Mouse (Mus musculus) lung, embryonic 14.5 days (tissue): ENCODE measurements around the gene Jade2. TPM values are rescaled to one million over a fixed set of nuclear protein-coding genes. Genes with fewer than 3 reads are reported as not detected.

Experiments
- ATAC-seq: fragments of 200-750 bp; cut with Nextera tagmentation; 2 replicates; pipeline ENCODE4 v1.8.0; 2017; ENCODE audit warnings: mild to moderate bottlenecking, moderate TSS enrichment, moderate library complexity; ENCODE audit not compliant: insufficient read depth
- DNase-seq: peaks from one replicate; pipeline ENCODE4 v3.0.0-alpha.2; 2015
- H3K27ac ChIP-seq: fragments of 300-500 bp; sonication (generic); 2 replicates; pipeline ENCODE4 v1.5.1; 2014; ENCODE audit warnings: low read depth, mild to moderate bottlenecking, moderate library complexity
- H3K27me3 ChIP-seq: fragments of 300-500 bp; sonication (generic); 2 replicates; pipeline ENCODE4 v1.6.1; 2014; ENCODE audit warnings: low read length, control low read depth; ENCODE audit not compliant: insufficient read depth
- H3K36me3 ChIP-seq: fragments of 300-500 bp; sonication (generic); 2 replicates; pipeline ENCODE4 v1.6.1; 2014; ENCODE audit warnings: control low read depth; ENCODE audit not compliant: insufficient read depth
- H3K4me1 ChIP-seq: fragments of 300-500 bp; sonication (generic); 2 replicates; pipeline ENCODE4 v1.6.1; 2014; ENCODE audit warnings: antibody characterized with exemption, control low read depth; ENCODE audit not compliant: insufficient read depth
- H3K4me2 ChIP-seq: fragments of 300-500 bp; sonication (generic); 2 replicates; pipeline ENCODE4 v1.6.1; 2014; ENCODE audit warnings: mild to moderate bottlenecking
- H3K4me3 ChIP-seq: fragments of 300-500 bp; sonication (generic); 2 replicates; pipeline ENCODE4 v1.5.1; 2014; ENCODE audit warnings: low read depth, low read length
- H3K9ac ChIP-seq: fragments of 300-500 bp; sonication (generic); 2 replicates; pipeline ENCODE4 v1.6.1; 2014
- H3K9me3 ChIP-seq: fragments of 300-500 bp; sonication (generic); 2 replicates; pipeline ENCODE4 v1.6.1; 2016; ENCODE audit warnings: low read depth, low read length, control low read depth
- CTCF ChIP-seq: IDR thresholded peaks from 2 replicates; pipeline ENCODE4 v1.5.1; 2016; ENCODE audit warnings: antibody characterized with exemption, low read depth
- whole genome bisulfite sequencing: fragments of 180-500 bp; shearing (Covaris S2); extraction: QIAGEN DNeasy Blood & Tissue Kit; methylation state at CpG from one replicate; pipeline ENCODE4 v1.1.7; 2014; 5-methylcytosine and 5-hydroxymethylcytosine counted together
- polyA plus RNA-seq: library from polyadenylated mRNA; unstranded; fragments of >200 nt; fragmentation: Nextera tagmentation; extraction: Ambion mirVana; gene quantifications from 2 replicates; pipeline ENCODE4 v1.2.1, GENCODE M21; 2014

Jade2 gene
- 1.3 and 1.6 TPM in 2 replicates for polyA plus RNA-seq

DNA sequence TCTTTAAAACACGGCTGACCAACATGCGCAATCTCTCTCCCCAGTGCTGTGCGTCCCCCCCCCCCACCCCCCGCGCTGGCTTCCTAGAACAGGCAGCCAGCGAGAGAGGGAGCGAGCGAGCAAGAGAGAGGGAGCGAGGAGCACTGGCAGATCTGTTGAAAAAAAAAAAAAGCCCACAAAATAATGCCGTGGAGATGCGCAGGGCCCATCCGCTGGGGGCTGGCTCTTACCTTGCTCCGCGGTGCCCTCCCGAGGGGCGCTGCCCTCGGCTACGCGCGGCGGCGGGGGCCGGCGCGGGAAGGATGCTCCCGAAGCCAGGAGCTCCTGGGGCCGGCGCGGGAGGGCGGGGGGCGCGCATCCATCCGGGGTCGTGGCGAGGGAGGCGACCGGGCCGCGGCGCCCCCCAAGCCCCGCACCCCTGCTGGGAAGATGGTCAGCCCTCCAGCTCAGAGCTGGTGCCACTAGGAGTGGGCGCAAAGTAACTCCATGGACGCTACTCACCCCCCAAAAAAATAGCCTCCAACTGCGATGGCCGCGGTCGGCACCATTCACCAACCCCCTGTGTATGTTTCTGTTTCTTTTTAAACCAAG lies at the start of gene Jade2:
TSS of gene Jade2 (minus strand) at position 573 of the 591 bp plus-strand sequence.
- peak within 1 kb of the TSS; percentile 79 for H3K9ac ChIP-seq
- no peaks in the 10 kb centered on the region for H3K27me3 ChIP-seq
- peak within 1 kb of the TSS; percentile 95 for H3K4me2 ChIP-seq
- H3K36me3 ChIP-seq = no peaks in the 10 kb centered on the region
- no peaks in the 10 kb centered on the region for H3K9me3 ChIP-seq
- no peak for TF ChIP-seq CTCF
- peak within 1 kb of the TSS; percentile 94 for H3K27ac ChIP-seq
- WGBS = under 1% methylated on average over 44 of the region's 47 CpGs
- peak within 1 kb of the TSS; percentile 77 for H3K4me3 ChIP-seq
- H3K4me1 ChIP-seq = 0 out of 2 replicates have a peak, but pooled peaks cover 6% of the 10 kb centered on the region
- peak; percentile 78 for DNase-seq
- 0 out of 2 replicates have a peak, but pooled peaks have one; percentile 6 for ATAC-seq

DNA sequence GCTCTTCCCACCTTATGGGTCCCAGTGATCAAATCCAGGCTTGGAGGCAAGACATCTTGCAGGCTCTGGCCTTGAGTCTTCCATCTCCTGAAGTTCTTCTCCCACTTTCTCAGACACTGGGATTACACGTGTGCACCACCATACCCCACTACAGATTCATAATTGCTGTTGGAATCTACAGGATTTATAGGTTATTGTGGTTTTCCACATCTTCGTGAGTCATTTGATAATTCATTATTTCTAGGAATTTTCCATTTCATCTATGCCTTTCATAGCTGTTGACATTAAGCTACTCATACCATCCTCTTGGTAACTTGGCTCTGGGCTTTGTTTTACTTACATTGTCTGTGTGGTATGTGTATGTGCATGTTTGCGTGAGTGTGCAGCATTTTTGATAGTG lies 46.8 kb upstream of the Jade2 start:
- no peak for DNase-seq

DNA sequence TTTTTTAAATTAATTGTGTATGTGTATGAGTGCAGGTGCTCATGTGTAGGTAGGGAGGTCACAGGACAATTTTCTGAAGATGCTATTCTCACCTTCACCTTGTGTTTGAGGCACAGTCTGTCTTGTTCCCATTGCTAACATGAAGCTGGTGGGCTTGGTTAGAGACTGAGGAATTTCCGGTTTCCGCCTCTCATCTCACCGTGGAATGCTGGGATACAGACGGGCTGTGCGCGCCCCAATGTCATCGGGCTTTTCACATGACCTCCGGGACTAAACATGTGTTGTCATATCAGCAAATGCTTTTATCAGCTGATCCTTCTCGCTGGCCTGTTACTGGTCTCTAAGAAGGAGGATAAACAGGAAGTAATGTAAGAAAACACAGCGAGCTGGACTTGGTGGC lies 42.2 kb upstream of the Jade2 start:
- DNase-seq = no peak
- Histone ChIP-seq H3K4me1 (no peaks in the 10 kb centered on the region), H3K27me3 (no peaks in the 10 kb centered on the region), H3K27ac (no peak overlapping the region), H3K9ac (no peak overlapping the region), H3K9me3 (no peaks in the 10 kb centered on the region), H3K4me3 (no peak overlapping the region), H3K4me2 (no peak overlapping the region), H3K36me3 (no peaks in the 10 kb centered on the region)
- WGBS = 78% methylated on average over 10 of the region's 10 CpGs
- no peak for TF ChIP-seq CTCF
- no peak for ATAC-seq

More for the DNA sequence above, 46.8 kb upstream of the Jade2 start:
- no peaks in the 10 kb centered on the region for H3K36me3 ChIP-seq
- no peaks in the 10 kb centered on the region for H3K9me3 ChIP-seq
- no peak overlapping the region for H3K27ac ChIP-seq
- H3K4me1 ChIP-seq = no peaks in the 10 kb centered on the region
- no peak for ATAC-seq
- no peak overlapping the region for H3K4me2 ChIP-seq
- H3K4me3 ChIP-seq = no peak overlapping the region
- H3K9ac ChIP-seq = no peak overlapping the region
- no peak for TF ChIP-seq CTCF
- WGBS = 83% methylated on average over 3 of the region's 3 CpGs
- no peaks in the 10 kb centered on the region for H3K27me3 ChIP-seq

DNA sequence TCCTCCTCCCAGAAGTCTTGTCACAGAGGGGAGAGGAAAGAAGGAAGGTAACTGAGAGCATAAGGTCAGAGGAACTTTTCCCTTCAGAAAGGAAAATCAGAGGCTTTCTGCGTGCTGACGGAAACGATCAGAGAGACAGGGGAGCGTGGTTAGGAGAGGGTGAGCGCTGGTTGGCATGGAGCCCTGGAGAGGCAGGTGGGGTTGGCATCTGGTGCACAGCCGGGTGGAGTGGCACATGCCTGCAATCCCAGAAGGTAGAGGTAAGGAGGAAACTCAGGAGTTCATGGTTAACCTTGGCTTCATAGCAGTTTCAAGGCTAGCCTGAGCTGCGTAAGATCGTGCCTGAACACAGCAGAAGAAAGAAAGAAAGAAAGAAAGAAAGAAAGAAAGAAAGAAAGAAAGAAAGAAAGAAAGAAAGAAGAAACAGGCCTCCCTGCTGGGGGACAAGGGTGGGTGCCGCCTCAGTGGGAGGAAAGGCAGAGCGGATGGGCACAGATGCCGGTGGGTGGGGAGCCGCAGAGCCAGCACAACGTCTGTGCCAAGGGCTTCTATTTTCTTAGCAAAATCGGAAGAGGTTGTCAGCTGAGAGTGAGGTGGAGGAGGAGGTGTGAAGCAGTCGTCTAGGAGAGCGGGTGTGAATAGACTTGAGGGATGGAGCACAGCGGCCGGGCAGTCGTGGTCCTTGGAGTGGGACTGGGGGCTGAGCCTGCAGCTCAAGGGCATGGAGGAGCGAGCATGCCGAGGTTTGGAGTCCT lies 41.0 kb upstream of the Jade2 start:
- 47% methylated on average over 21 of the region's 21 CpGs for WGBS
- ATAC-seq (no peak), DNase-seq (no peak)
- no peaks in the 10 kb centered on the region for H3K36me3 ChIP-seq
- no peaks in the 10 kb centered on the region for H3K27me3 ChIP-seq
- H3K4me2 ChIP-seq = no peak overlapping the region
- no peak overlapping the region for H3K9ac ChIP-seq
- no peaks in the 10 kb centered on the region for H3K9me3 ChIP-seq
- TF ChIP-seq CTCF = no peak
- no peaks in the 10 kb centered on the region for H3K4me1 ChIP-seq
- no peak overlapping the region for H3K27ac ChIP-seq
- no peak overlapping the region for H3K4me3 ChIP-seq

DNA sequence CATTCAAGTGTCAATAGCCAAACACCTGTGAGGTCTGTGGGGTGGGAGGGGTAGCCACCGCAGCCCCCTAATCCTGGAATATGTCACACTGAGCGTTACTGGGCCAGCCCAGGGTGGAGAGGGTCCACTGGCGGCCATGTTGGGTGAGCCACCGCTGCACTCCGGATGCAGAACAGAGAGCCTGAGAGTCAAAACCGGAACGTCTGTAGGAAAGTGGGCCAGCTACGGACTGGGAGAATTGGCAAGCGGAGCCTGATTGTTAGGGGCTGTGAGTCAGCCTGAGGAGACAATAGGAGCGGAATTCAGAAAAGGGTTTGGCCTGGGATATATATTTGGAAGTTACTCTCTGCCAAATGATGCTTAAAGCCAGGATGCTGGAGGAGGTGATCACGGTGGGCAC lies 39.9 kb upstream of the Jade2 start:
- 81% methylated on average over 11 of the region's 11 CpGs for WGBS
- no peak overlapping the region for H3K27ac ChIP-seq

DNA sequence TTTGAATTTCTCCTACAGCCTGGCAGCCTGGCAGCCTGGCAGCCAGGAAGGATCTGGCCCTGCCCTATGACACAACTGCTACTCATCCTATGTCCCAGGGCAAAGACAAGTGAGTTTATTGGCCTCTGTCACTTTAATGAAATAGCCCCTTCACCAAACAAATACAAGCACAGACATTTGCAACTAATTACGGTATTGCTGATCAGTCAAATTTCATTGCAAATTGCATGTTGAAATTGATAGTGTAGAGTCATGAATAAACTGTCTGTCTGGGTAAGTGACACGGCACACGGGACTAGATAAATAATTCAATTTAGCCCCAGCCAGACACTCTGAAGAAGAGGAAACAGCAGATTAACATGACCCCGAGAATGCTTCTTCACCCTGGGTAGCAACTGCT lies 38.6 kb upstream of the Jade2 start:
- Histone ChIP-seq H3K9ac (no peak overlapping the region), H3K9me3 (no peaks in the 10 kb centered on the region), H3K4me1 (no peaks in the 10 kb centered on the region), H3K27me3 (no peaks in the 10 kb centered on the region), H3K4me3 (no peak overlapping the region), H3K27ac (no peak overlapping the region), H3K36me3 (no peaks in the 10 kb centered on the region), H3K4me2 (no peak overlapping the region)
- TF ChIP-seq CTCF = no peak
- DNase-seq (no peak), ATAC-seq (no peak)
- 26% methylated on average over 4 of the region's 4 CpGs for WGBS

More for the DNA sequence above, 39.9 kb upstream of the Jade2 start:
- no peaks in the 10 kb centered on the region for H3K27me3 ChIP-seq
- no peak overlapping the region for H3K4me3 ChIP-seq
- TF ChIP-seq CTCF = no peak
- no peaks in the 10 kb centered on the region for H3K36me3 ChIP-seq
- H3K9me3 ChIP-seq = no peaks in the 10 kb centered on the region
- H3K9ac ChIP-seq = no peak overlapping the region
- no peaks in the 10 kb centered on the region for H3K4me1 ChIP-seq
- no peak overlapping the region for H3K4me2 ChIP-seq
- ATAC-seq (no peak), DNase-seq (no peak)

DNA sequence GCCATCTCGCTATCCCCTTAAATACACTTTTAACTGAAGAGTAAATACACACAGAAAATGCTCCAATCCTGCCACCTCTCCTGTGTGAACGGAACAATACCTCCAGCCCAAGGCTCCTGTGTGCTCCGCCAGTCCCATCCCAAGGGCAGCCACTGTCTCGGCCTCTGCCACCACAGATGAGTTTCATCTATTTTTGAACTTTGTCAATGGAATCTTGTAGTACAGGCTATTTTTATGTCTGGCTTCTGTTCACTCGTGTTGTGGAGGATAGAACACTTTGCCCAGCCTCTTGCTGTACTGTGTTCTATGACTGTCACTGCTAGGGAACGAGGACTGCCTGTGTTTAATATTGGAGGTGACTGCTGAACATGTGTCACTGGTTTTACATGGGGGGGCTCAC lies 28.2 kb upstream of the Jade2 start:
- ATAC-seq (no peak), DNase-seq (no peak)
- H3K4me1 ChIP-seq = no peaks in the 10 kb centered on the region; the same call in 1 of the 2 replicates
- H3K27me3 ChIP-seq = no peaks in the 10 kb centered on the region
- no peak overlapping the region for H3K27ac ChIP-seq
- 70% methylated on average over 6 of the region's 6 CpGs for WGBS
- no peak overlapping the region for H3K4me3 ChIP-seq
- no peak overlapping the region for H3K4me2 ChIP-seq
- H3K9ac ChIP-seq = no peak overlapping the region
- no peaks in the 10 kb centered on the region for H3K9me3 ChIP-seq
- no peaks in the 10 kb centered on the region for H3K36me3 ChIP-seq
- TF ChIP-seq CTCF = no peak
